14 mouse cellular contexts compared by ENCODE assay signal in genomic region chr17:79206563-79206962, GRCm38 (mm10).
DNase-seq lines count a peak whose midpoint lies in the region; ATAC-seq and TF ChIP-seq lines count a peak whose summit lies in the region.
"Had no signal": no experiment of that assay in that cellular context is flagged by ENCODE, and none has a peak within 500 bp of the region (broad histone marks: within the 10 kb centered on the region; RNA-seq: fewer than 3 reads in every experiment).

No protein-coding gene starts in this region.

- H3K9ac ChIP-seq in kidney, postnatal 0 days (ENCODE audit: low read depth, low read length) = no peak overlapping the region
- no peak overlapping the region for H3K9ac ChIP-seq in stomach, postnatal 0 days (ENCODE audit: low read length)
- H3K9ac ChIP-seq: hindbrain, embryonic 13.5 days; kidney, embryonic 15.5 days; liver, embryonic 13.5 days had no signal

- H3K36me3 ChIP-seq in kidney, postnatal 0 days (ENCODE audit: insufficient read depth, low read length) = no peaks in the 10 kb centered on the region
- H3K36me3 ChIP-seq in thymus, adult 2 months (ENCODE audit: control insufficient read depth, insufficient read depth, low read length) = no peaks in the 10 kb centered on the region
- no peaks in the 10 kb centered on the region for H3K36me3 ChIP-seq in stomach, postnatal 0 days (ENCODE audit: control insufficient read depth, insufficient read depth, low read length)
- H3K36me3 ChIP-seq: hindbrain, embryonic 13.5 days; kidney, embryonic 15.5 days; liver, embryonic 13.5 days; midbrain, embryonic 10.5 days had no signal

- H3K27me3 ChIP-seq in kidney, postnatal 0 days (ENCODE audit: insufficient read depth, low read length) = no peaks in the 10 kb centered on the region
- no peaks in the 10 kb centered on the region for H3K27me3 ChIP-seq in thymus, adult 2 months (ENCODE audit: control insufficient read depth, insufficient read depth, low read length)
- H3K27me3 ChIP-seq in Patski = no peaks in the 10 kb centered on the region
- H3K27me3 ChIP-seq in stomach, postnatal 0 days (ENCODE audit: control insufficient read depth, insufficient read depth, low read length) = no peaks in the 10 kb centered on the region
- H3K27me3 ChIP-seq: hindbrain, embryonic 13.5 days; kidney, embryonic 15.5 days; liver, embryonic 13.5 days had no signal

- ATAC-seq in kidney, postnatal 0 days (replicated peaks; ENCODE audit: low FRiP score, low read depth) = no peak
- ATAC-seq in Patski = no peak
- ATAC-seq in stomach, postnatal 0 days (ENCODE audit: low FRiP score, low TSS enrichment) = no peak
- no peak for ATAC-seq in frontal cortex, adult (ENCODE audit: low TSS enrichment)

- WGBS in kidney, postnatal 0 days = 90% methylated on average over 1 of the region's 1 CpGs
- WGBS in thymus, adult 2 months = 100% methylated on average over 1 of the region's 1 CpGs
- 90% methylated on average over 1 of the region's 1 CpGs for WGBS in stomach, postnatal 0 days

- no peak for TF ChIP-seq POLR2A in thymus, adult 2 months (IDR thresholded peaks at IDR 0.05; ENCODE audit: control insufficient read depth, extremely low read depth, insufficient read depth, low read length, poor library complexity)

- H3K9me3 ChIP-seq in kidney, postnatal 0 days (replicated peaks; ENCODE audit: low read length) = no peaks in the 10 kb centered on the region
- H3K9me3 ChIP-seq in stomach, postnatal 0 days (ENCODE audit: control insufficient read depth, low read length) = 0 out of 2 replicates have a peak, but pooled peaks cover 4% of the 10 kb centered on the region
- H3K9me3 ChIP-seq: kidney, embryonic 15.5 days had no signal

- H3K4me3 ChIP-seq in kidney, postnatal 0 days (replicated peaks; ENCODE audit: low read depth, low read length) = no peak overlapping the region
- no peak overlapping the region for H3K4me3 ChIP-seq in thymus, adult 2 months (ENCODE audit: control insufficient read depth, insufficient read depth, low read length)
- no peak overlapping the region for H3K4me3 ChIP-seq in stomach, postnatal 0 days (ENCODE audit: low read depth, low read length)
- H3K4me3 ChIP-seq: erythroblast, embryonic 14.5 days; hindbrain, embryonic 13.5 days; kidney, embryonic 15.5 days; liver, embryonic 13.5 days; midbrain, embryonic 10.5 days had no signal

- no peak overlapping the region for H3K4me2 ChIP-seq in kidney, postnatal 0 days (ENCODE audit: low read length)
- H3K4me2 ChIP-seq in stomach, postnatal 0 days (replicated peaks; ENCODE audit: low read depth) = no peak overlapping the region
- H3K4me2 ChIP-seq: hindbrain, embryonic 13.5 days; kidney, embryonic 15.5 days; liver, embryonic 13.5 days had no signal

- in situ Hi-C loops in Patski (cut with MboI; ENCODE audit: low pct_unique_long_range_greater_than_20kb) = no loop called here

- H3K27ac ChIP-seq in kidney, postnatal 0 days = no peak overlapping the region
- no peak overlapping the region for H3K27ac ChIP-seq in thymus, adult 2 months (ENCODE audit: control insufficient read depth, insufficient read depth, low read length)
- no peak overlapping the region for H3K27ac ChIP-seq in stomach, postnatal 0 days (replicated peaks)
- H3K27ac ChIP-seq: hindbrain, embryonic 13.5 days; kidney, embryonic 15.5 days; liver, embryonic 13.5 days; midbrain, embryonic 10.5 days had no signal

- CTCF ChIA-PET in Patski (lab: Charles Lee) = interaction anchor here (1.4 kb wide), 1 partner anchor 22 kb away, joined by 3 read pairs; no protein-coding TSS in a partner anchor

- POLR2A ChIA-PET in Patski (lab: Charles Lee) = no interaction called here

- peak; percentile 28; the same call in 1 of the 2 replicates for TF ChIP-seq CTCF in kidney, postnatal 0 days (IDR thresholded peaks at IDR 0.05; ENCODE audit: low read depth)
- TF ChIP-seq CTCF in thymus, adult 2 months (IDR thresholded peaks at IDR 0.05; ENCODE audit: borderline replicate concordance, control insufficient read depth, extremely low read depth, insufficient read depth, low read length, poor library complexity) = no peak
- TF ChIP-seq CTCF in Patski (IDR thresholded peaks at IDR 0.05) = peak; percentile 42
- peak; percentile 50 for TF ChIP-seq CTCF in stomach, postnatal 0 days (IDR thresholded peaks at IDR 0.05; ENCODE audit: low read depth)

- TF ChIP-seq EP300 in stomach, postnatal 0 days (optimal IDR thresholded peaks at IDR 0.05) = no peak

- DNase-seq in kidney, postnatal 0 days (ENCODE audit: low spot score) = no peak
- no peak for DNase-seq in kidney, postnatal 4 days
- peak; percentile 2 for DNase-seq in thymus, adult 2 months
- DNase-seq in thymus, postnatal 0 days (ENCODE audit: low spot score) = no peak
- DNase-seq in Patski (ENCODE audit: low read depth, low spot score) = no peak
- DNase-seq in stomach, postnatal 0 days (ENCODE audit: low spot score) = no peak
- DNase-seq: adrenal gland, adult 8-10 months; liver, embryonic 13.5 days; right cerebral cortex, adult 18-20 months had no signal

- no peaks in the 10 kb centered on the region for H3K4me1 ChIP-seq in kidney, postnatal 0 days (replicated peaks; ENCODE audit: insufficient read depth, low read length)
- H3K4me1 ChIP-seq in thymus, adult 2 months (replicated peaks; ENCODE audit: control insufficient read depth, insufficient read depth, low read length) = no peaks in the 10 kb centered on the region
- H3K4me1 ChIP-seq in stomach, postnatal 0 days (replicated peaks; ENCODE audit: control insufficient read depth, insufficient read depth) = no peaks in the 10 kb centered on the region
- H3K4me1 ChIP-seq: hindbrain, embryonic 13.5 days; kidney, embryonic 15.5 days; liver, embryonic 13.5 days; midbrain, embryonic 10.5 days had no signal
